ENCODE assay signal across 9 mouse cellular contexts in the genomic region with DNA sequence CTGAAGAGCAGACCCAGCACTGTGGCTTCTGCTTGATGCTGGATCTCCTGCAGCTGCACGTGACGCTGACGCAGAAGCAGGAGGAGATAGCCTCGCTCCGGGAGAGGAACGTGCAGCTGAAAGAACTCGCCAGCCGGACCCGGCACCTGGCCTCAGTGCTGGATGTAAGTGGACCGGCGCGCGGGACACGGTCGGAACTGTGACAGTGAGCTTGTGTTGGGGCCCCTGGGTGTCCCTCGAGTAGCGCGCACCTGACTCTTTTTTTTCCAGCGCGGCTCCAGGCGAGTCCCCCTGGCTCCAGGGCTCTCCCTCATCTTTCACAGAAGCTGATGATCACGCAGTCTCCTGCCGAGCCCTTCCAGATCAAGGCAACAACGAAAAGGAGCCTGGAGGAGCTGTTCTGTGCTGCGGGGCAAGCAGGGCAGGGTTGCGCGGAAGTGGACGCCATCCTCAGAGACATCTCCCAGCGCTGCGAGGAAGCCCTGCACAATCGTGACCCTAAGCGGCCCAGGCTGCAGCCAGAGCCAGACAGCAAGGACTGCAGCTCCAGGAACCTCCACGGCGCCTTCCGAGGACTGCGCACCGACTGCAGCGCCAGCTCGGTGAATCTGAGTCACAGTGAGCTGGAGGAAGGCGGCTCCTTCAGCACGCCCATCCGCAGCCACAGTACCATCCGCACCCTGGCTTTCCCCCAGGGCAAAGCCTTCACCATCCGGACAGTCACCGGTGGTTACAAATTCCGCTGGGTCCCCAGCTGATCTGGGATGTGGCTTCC. TPM values are rescaled to one million over a fixed set of nuclear protein-coding genes. Genes with fewer than 3 reads are reported as not detected.
DNase-seq lines count a peak whose midpoint lies in the region; ATAC-seq and TF ChIP-seq lines count a peak whose summit lies in the region.
"Had no signal": no experiment of that assay in that cellular context is flagged by ENCODE, and none has a peak within 500 bp of the region (broad histone marks: within the 10 kb centered on the region; RNA-seq: fewer than 3 reads in every experiment).

No protein-coding gene starts in this region.

- no peak; the same call in 1 of the 2 replicates for TF ChIP-seq POLR2A in olfactory bulb, adult 2 months (IDR thresholded peaks at IDR 0.05; ENCODE audit: insufficient read depth, low read depth, low read length)

- peak overlapping the region; percentile 63 for H3K4me2 ChIP-seq in forebrain, embryonic 11.5 days (ENCODE audit: low read depth, low read length, severe bottlenecking)
- H3K4me2 ChIP-seq in intestine, embryonic 15.5 days (replicated peaks): peak overlapping the region; percentile 94
- H3K4me2 ChIP-seq in liver, embryonic 15.5 days: peak overlapping the region; percentile 39

- no peak overlapping the region for H3K27ac ChIP-seq in forebrain, embryonic 11.5 days (ENCODE audit: low read depth, low read length)
- H3K27ac ChIP-seq in intestine, embryonic 15.5 days: no peak overlapping the region
- H3K27ac ChIP-seq in liver, embryonic 15.5 days (replicated peaks): no peak overlapping the region
- peak overlapping the region; percentile 72 for H3K27ac ChIP-seq in olfactory bulb, adult 2 months (ENCODE audit: insufficient read depth, low read depth, low read length)

- peak overlapping the region; percentile 42 for H3K9ac ChIP-seq in forebrain, embryonic 11.5 days (ENCODE audit: low read length)
- peak overlapping the region; percentile 44 for H3K9ac ChIP-seq in intestine, embryonic 15.5 days
- H3K9ac ChIP-seq in liver, embryonic 15.5 days: no peak overlapping the region

- TF ChIP-seq CTCF in olfactory bulb, adult 2 months (IDR thresholded peaks at IDR 0.05; ENCODE audit: insufficient read depth, low read depth, low read length): 0 out of 2 replicates have a peak, but pooled peaks have one; percentile 14

- H3K27me3 ChIP-seq in forebrain, embryonic 11.5 days (ENCODE audit: control insufficient read depth, insufficient read depth, low read length): peaks cover 66% of the 10 kb centered on the region
- H3K27me3 ChIP-seq in intestine, embryonic 15.5 days (replicated peaks): peaks cover 50% of the 10 kb centered on the region
- H3K27me3 ChIP-seq in liver, embryonic 15.5 days: peaks cover 76% of the 10 kb centered on the region

- H3K36me3 ChIP-seq in forebrain, embryonic 11.5 days (ENCODE audit: control insufficient read depth, insufficient read depth, low read length): no peaks in the 10 kb centered on the region
- H3K36me3 ChIP-seq in intestine, embryonic 15.5 days: no peaks in the 10 kb centered on the region
- no peaks in the 10 kb centered on the region for H3K36me3 ChIP-seq in liver, embryonic 15.5 days (replicated peaks)

- ATAC-seq in activated CD4-positive, CD25-positive, alpha-beta regulatory T cell, adult 4 months: peak; percentile 38
- peak; percentile 20; the same call in 1 of the 2 replicates for ATAC-seq in forebrain, embryonic 11.5 days (replicated peaks; ENCODE audit: low FRiP score)
- peak; percentile 18; the same call in 1 of the 2 replicates for ATAC-seq in intestine, embryonic 15.5 days
- no peak for ATAC-seq in liver, embryonic 15.5 days (ENCODE audit: insufficient read depth)

- peak overlapping the region; percentile 32 for H3K4me3 ChIP-seq in forebrain, embryonic 11.5 days (ENCODE audit: low read depth, low read length)
- peak overlapping the region; percentile 41 for H3K4me3 ChIP-seq in intestine, embryonic 15.5 days (replicated peaks)
- H3K4me3 ChIP-seq in liver, embryonic 15.5 days (replicated peaks): 0 out of 2 replicates have a peak overlapping the region, but pooled peaks have one; percentile 0
- H3K4me3 ChIP-seq in olfactory bulb, adult 2 months (ENCODE audit: insufficient read depth, low read depth, low read length): peak overlapping the region; percentile 66
- H3K4me3 ChIP-seq: erythroblast, embryonic 14.5 days had no signal

- under 1% methylated on average over 46 of the region's 46 CpGs for WGBS in forebrain, embryonic 11.5 days
- WGBS in intestine, embryonic 15.5 days: under 1% methylated on average over 46 of the region's 46 CpGs
- 2% methylated on average over 46 of the region's 46 CpGs for whole genome bisulfite sequencing in liver, embryonic 15.5 days (ENCODE audit: insufficient replicate concordance)
- under 1% methylated on average over 46 of the region's 46 CpGs for WGBS in olfactory bulb, adult 2 months

- no peaks in the 10 kb centered on the region for H3K9me3 ChIP-seq in forebrain, embryonic 11.5 days (ENCODE audit: control insufficient read depth, low read length)
- H3K9me3 ChIP-seq in intestine, embryonic 15.5 days: no peaks in the 10 kb centered on the region
- H3K9me3 ChIP-seq in liver, embryonic 15.5 days (replicated peaks): no peaks in the 10 kb centered on the region

- DNase-seq in layer of hippocampus, postnatal 10 days (ENCODE audit: low spot score in 2 of 2): peak; percentile 18 to 46
- DNase-seq in layer of hippocampus, adult 9-10 months (ENCODE audit: low spot score): no peak
- peak; percentile 66 for DNase-seq in forebrain, embryonic 11.5 days (ENCODE audit: low spot score)
- DNase-seq in spleen, adult 12 weeks (ENCODE audit: low spot score): no peak

- H3K4me1 ChIP-seq in forebrain, embryonic 11.5 days (replicated peaks; ENCODE audit: control insufficient read depth, insufficient read depth, low read length): peaks cover 6% of the 10 kb centered on the region
- peaks cover 15% of the 10 kb centered on the region for H3K4me1 ChIP-seq in intestine, embryonic 15.5 days (replicated peaks)
- peaks cover 6% of the 10 kb centered on the region for H3K4me1 ChIP-seq in liver, embryonic 15.5 days (replicated peaks)
- peaks cover 9% of the 10 kb centered on the region for H3K4me1 ChIP-seq in olfactory bulb, adult 2 months (ENCODE audit: control insufficient read depth, insufficient read depth, low read length)

RNA-seq across cellular contexts. Expression of gene Mcidas, which starts 5.0 kb away (rescaled TPM):
- total RNA-seq in layer of hippocampus, postnatal 10 days (2021): under 1 TPM; 0.36 to 0.48 TPM
- under 1 TPM in 1 of 2 experiments, not detected in 1; 0.13 TPM for polyA plus RNA-seq in activated CD4-positive, CD25-positive, alpha-beta regulatory T cell, adult 4 months (2017; shearing (Covaris generic))
- polyA plus RNA-seq in forebrain, embryonic 11.5 days (2014; fragmentation: Nextera tagmentation; extraction: Ambion mirVana): 3.4 TPM in 2 replicates
- 0.09 TPM in 1 of 2 replicates, not detected in the other for polyA plus RNA-seq in intestine, embryonic 15.5 days (2015; fragmentation: Nextera tagmentation; extraction: Ambion mirVana)
- polyA plus RNA-seq in liver, embryonic 15.5 days (2015; fragmentation: Nextera tagmentation; extraction: Ambion mirVana): not detected in 2 replicates
- polyA plus RNA-seq in olfactory bulb, adult 2 months (2012; ENCODE audit: insufficient read depth, insufficient read length, low replicate concordance, missing spikeins): not detected in 2 replicates
- polyA plus RNA-seq: erythroblast, embryonic 14.5 days had no signal

RNA-seq across cellular contexts. Expression of gene Ccno, which starts 11.0 kb away (rescaled TPM):
- total RNA-seq in layer of hippocampus, postnatal 10 days (2021): 1 to 10 TPM; 1.4 to 1.7 TPM
- not detected for polyA plus RNA-seq in activated CD4-positive, CD25-positive, alpha-beta regulatory T cell, adult 4 months (2017; shearing (Covaris generic))
- polyA plus RNA-seq in forebrain, embryonic 11.5 days (2014; fragmentation: Nextera tagmentation; extraction: Ambion mirVana): 5.3 and 7.3 TPM in 2 replicates
- polyA plus RNA-seq in intestine, embryonic 15.5 days (2015; fragmentation: Nextera tagmentation; extraction: Ambion mirVana): 0.27 and 0.34 TPM in 2 replicates
- 0.15 and 0.48 TPM in 2 replicates for polyA plus RNA-seq in liver, embryonic 15.5 days (2015; fragmentation: Nextera tagmentation; extraction: Ambion mirVana)
- not detected in 2 replicates for polyA plus RNA-seq in olfactory bulb, adult 2 months (2012; ENCODE audit: insufficient read depth, insufficient read length, low replicate concordance, missing spikeins)
- polyA plus RNA-seq: erythroblast, embryonic 14.5 days had no signal

RNA-seq across cellular contexts. Expression of gene Cdc20b, which starts 36.3 kb away (rescaled TPM):
- total RNA-seq in layer of hippocampus, postnatal 10 days (2021): under 1 TPM in 1 of 2 experiments, not detected in 1; 0.30 TPM
- polyA plus RNA-seq in activated CD4-positive, CD25-positive, alpha-beta regulatory T cell, adult 4 months (2017; shearing (Covaris generic)): under 1 TPM in 1 of 2 experiments, not detected in 1; 0.25 TPM
- polyA plus RNA-seq in forebrain, embryonic 11.5 days (2014; fragmentation: Nextera tagmentation; extraction: Ambion mirVana): 0.57 and 0.73 TPM in 2 replicates
- polyA plus RNA-seq in intestine, embryonic 15.5 days (2015; fragmentation: Nextera tagmentation; extraction: Ambion mirVana): not detected in 2 replicates
- polyA plus RNA-seq in liver, embryonic 15.5 days (2015; fragmentation: Nextera tagmentation; extraction: Ambion mirVana): not detected in 2 replicates
- polyA plus RNA-seq in olfactory bulb, adult 2 months (2012; ENCODE audit: insufficient read depth, insufficient read length, low replicate concordance, missing spikeins): not detected in 2 replicates
- polyA plus RNA-seq: erythroblast, embryonic 14.5 days had no signal

RNA-seq across cellular contexts. Expression of gene Gpx8, which starts 47.6 kb away (rescaled TPM):
- 10 to 100 TPM; 15.5 to 18.5 TPM for total RNA-seq in layer of hippocampus, postnatal 10 days (2021)
- not detected for polyA plus RNA-seq in activated CD4-positive, CD25-positive, alpha-beta regulatory T cell, adult 4 months (2017; shearing (Covaris generic))
- 89.4 and 92.9 TPM in 2 replicates for polyA plus RNA-seq in forebrain, embryonic 11.5 days (2014; fragmentation: Nextera tagmentation; extraction: Ambion mirVana)
- 106 and 119 TPM in 2 replicates for polyA plus RNA-seq in intestine, embryonic 15.5 days (2015; fragmentation: Nextera tagmentation; extraction: Ambion mirVana)
- 5.7 and 6.7 TPM in 2 replicates for polyA plus RNA-seq in liver, embryonic 15.5 days (2015; fragmentation: Nextera tagmentation; extraction: Ambion mirVana)
- polyA plus RNA-seq in olfactory bulb, adult 2 months (2012; ENCODE audit: insufficient read depth, insufficient read length, low replicate concordance, missing spikeins): not detected in 2 replicates
- polyA plus RNA-seq: erythroblast, embryonic 14.5 days had no signal

Comparison
In these comparisons a context has a peak if more than half of its experiments do, and no peak if none do; other contexts are left out.
1. DNase-seq: peak in layer of hippocampus, postnatal 10 days (2 of 2) and forebrain, embryonic 11.5 days (single experiment); none in layer of hippocampus, adult 9-10 months (single experiment) and spleen, adult 12 weeks (single experiment).
2. H3K4me2 ChIP-seq: peak in every context shown above with its lines; median percentile 94 in intestine, embryonic 15.5 days; 63 in forebrain, embryonic 11.5 days; 39 in liver, embryonic 15.5 days.
3. H3K4me3 ChIP-seq: peak in every context shown above with its lines; median percentile 66 in olfactory bulb, adult 2 months; 41 in intestine, embryonic 15.5 days; 32 in forebrain, embryonic 11.5 days; 0 in liver, embryonic 15.5 days.